Comparison of ENCODE assay signal across 8 mouse cellular contexts in genomic region chr15:84192058-84192791, GRCm38 (mm10). TPM values are rescaled to one million over a fixed set of nuclear protein-coding genes. Genes with fewer than 3 reads are reported as not detected.
DNase-seq lines count a peak whose midpoint lies in the region; ATAC-seq and TF ChIP-seq lines count a peak whose summit lies in the region.

TSS of gene Samm50 (plus strand) at chr15:84192241.

- H3K27me3 ChIP-seq in MEL (ENCODE audit: control insufficient read depth in 1 of 2, insufficient read depth in 2 of 2, low read length in 2 of 2) = no peaks in the 10 kb centered on the region
- no peaks in the 10 kb centered on the region for H3K27me3 ChIP-seq in cerebellum, adult 2 months (ENCODE audit: control insufficient read depth, insufficient read depth, low read length)
- no peaks in the 10 kb centered on the region for H3K27me3 ChIP-seq in forebrain, postnatal 0 days (ENCODE audit: insufficient read depth, low read length)
- no peaks in the 10 kb centered on the region for H3K27me3 ChIP-seq in lung, embryonic 15.5 days

- TF ChIP-seq RAD21 in MEL (IDR thresholded peaks at IDR 0.05; ENCODE audit: low read depth, low read length) = no peak

- DNase-seq in MEL (ENCODE audit: low read depth, low spot score) = peak; percentile 97
- DNase-seq in cerebellum, adult 2 months = peak; percentile 93 to 94
- peak; percentile 96 for DNase-seq in forebrain, postnatal 0 days
- DNase-seq in heart, postnatal 4 days = peak; percentile 91
- DNase-seq in layer of hippocampus, adult 8-10 months (ENCODE audit: low spot score in 2 of 2) = peak; percentile 94
- DNase-seq in ovary, adult 18-20 months (ENCODE audit: low spot score) = peak; percentile 84
- peak; percentile 95 for DNase-seq in thymus, postnatal 0 days (ENCODE audit: low spot score)

- peak within 1 kb of the TSS; percentile 95 for H3K4me3 ChIP-seq in MEL (ENCODE audit: control insufficient read depth in 1 of 2, insufficient read depth in 1 of 2, low read depth in 2 of 2, low read length in 2 of 2)
- H3K4me3 ChIP-seq in cerebellum, adult 2 months (replicated peaks; ENCODE audit: insufficient read depth, low read depth, low read length) = peak within 1 kb of the TSS; percentile 94
- peak within 1 kb of the TSS; percentile 89 for H3K4me3 ChIP-seq in forebrain, postnatal 0 days (ENCODE audit: low read depth, low read length)
- peak within 1 kb of the TSS; percentile 83 for H3K4me3 ChIP-seq in lung, embryonic 15.5 days

- peak within 1 kb of the TSS; percentile 82 for H3K4me2 ChIP-seq in forebrain, postnatal 0 days (ENCODE audit: low read depth)
- peak within 1 kb of the TSS; percentile 68 for H3K4me2 ChIP-seq in lung, embryonic 15.5 days

- no peaks in the 10 kb centered on the region for H3K9me3 ChIP-seq in MEL (replicated peaks; ENCODE audit: insufficient read depth, low read length)
- H3K9me3 ChIP-seq in forebrain, postnatal 0 days (ENCODE audit: low read length) = no peaks in the 10 kb centered on the region
- H3K9me3 ChIP-seq in lung, embryonic 15.5 days = no peaks in the 10 kb centered on the region

- 6% methylated on average over 48 of the region's 48 CpGs for WGBS in cerebellum, adult 2 months
- WGBS in forebrain, postnatal 0 days = 6% methylated on average over 48 of the region's 48 CpGs
- 4% methylated on average over 48 of the region's 48 CpGs for WGBS in lung, embryonic 15.5 days

- peak within 1 kb of the TSS; percentile 96 for H3K9ac ChIP-seq in MEL (ENCODE audit: control insufficient read depth, low read depth, low read length, poor library complexity, severe bottlenecking)
- peak within 1 kb of the TSS; percentile 80 for H3K9ac ChIP-seq in forebrain, postnatal 0 days
- H3K9ac ChIP-seq in lung, embryonic 15.5 days = peak within 1 kb of the TSS; percentile 74

- no peak for TF ChIP-seq EP300 in MEL (IDR thresholded peaks at IDR 0.05; ENCODE audit: low read depth in 1 of 2, low read length in 2 of 2)

- H3K36me3 ChIP-seq in MEL (ENCODE audit: control insufficient read depth in 1 of 2, insufficient read depth in 2 of 2, low read length in 2 of 2) = peaks cover 5 to 8% of the 10 kb centered on the region in 2 experiments; a peak in 3 of 4 replicates
- peaks cover 17% of the 10 kb centered on the region for H3K36me3 ChIP-seq in forebrain, postnatal 0 days (ENCODE audit: insufficient read depth)
- peaks cover 16% of the 10 kb centered on the region for H3K36me3 ChIP-seq in lung, embryonic 15.5 days

- TF ChIP-seq POLR2A in MEL (IDR thresholded peaks at IDR 0.05; ENCODE audit: control insufficient read depth in 1 of 2, insufficient read depth in 1 of 2, low read depth in 1 of 2, low read length in 2 of 2, poor library complexity in 1 of 2) = peak; percentile 45 to 97; a peak in 3 of 4 replicates
- peak; percentile 81 for TF ChIP-seq POLR2A in cerebellum, adult 2 months (IDR thresholded peaks at IDR 0.05; ENCODE audit: borderline replicate concordance, insufficient read depth, low read length)

- peaks cover 22% of the 10 kb centered on the region for H3K79me2 ChIP-seq in MEL (ENCODE audit: control insufficient read depth, insufficient read depth, low read length, poor library complexity)

- H3K27ac ChIP-seq in MEL (ENCODE audit: control insufficient read depth, low read depth, low read length) = peak within 1 kb of the TSS; percentile 87
- H3K27ac ChIP-seq in cerebellum, adult 2 months (ENCODE audit: insufficient read depth, low read length) = peak within 1 kb of the TSS; percentile 75
- H3K27ac ChIP-seq in forebrain, postnatal 0 days (ENCODE audit: low read depth, low read length) = peak within 1 kb of the TSS; percentile 91
- peak within 1 kb of the TSS; percentile 88 for H3K27ac ChIP-seq in lung, embryonic 15.5 days

- peaks cover 0 to 11% of the 10 kb centered on the region in 2 experiments; a peak in 1 of 4 replicates for H3K4me1 ChIP-seq in MEL (ENCODE audit: control insufficient read depth in 1 of 2, insufficient read depth in 2 of 2, low read length in 2 of 2)
- no peaks in the 10 kb centered on the region for H3K4me1 ChIP-seq in cerebellum, adult 2 months (ENCODE audit: control insufficient read depth, insufficient read depth, low read length)
- H3K4me1 ChIP-seq in forebrain, postnatal 0 days (ENCODE audit: insufficient read depth) = peaks cover 9% of the 10 kb centered on the region; the same call in 1 of the 2 replicates
- peaks cover 12% of the 10 kb centered on the region; the same call in 1 of the 2 replicates for H3K4me1 ChIP-seq in lung, embryonic 15.5 days

- peak; percentile 100 for ATAC-seq in forebrain, postnatal 0 days
- peak; percentile 98 for ATAC-seq in lung, embryonic 15.5 days (ENCODE audit: borderline replicate concordance, extremely low read depth, low FRiP score, low TSS enrichment)

- peak in 2 of 3 experiments; percentile 29 to 33; a peak in 4 of 6 replicates for TF ChIP-seq CTCF in MEL (IDR thresholded peaks at IDR 0.05 in 2 of 3, conservative IDR thresholded peaks at IDR 0.05 in 1 of 3; ENCODE audit: control insufficient read depth in 1 of 3, insufficient read depth in 1 of 3, low read depth in 2 of 3, low read length in 3 of 3, poor library complexity in 1 of 3, severe bottlenecking in 1 of 3)
- TF ChIP-seq CTCF in cerebellum, adult 2 months (IDR thresholded peaks at IDR 0.05; ENCODE audit: borderline replicate concordance, insufficient read depth, low read depth, low read length) = peak; percentile 20; the same call in 1 of the 2 replicates
- peak; percentile 37 for TF ChIP-seq CTCF in forebrain, postnatal 0 days (IDR thresholded peaks at IDR 0.05; ENCODE audit: low read depth)

TF ChIP-seq in MEL, 35 proteins besides CTCF, POLR2A, EP300 and RAD21:
- TF ChIP-seq ELF1 (IDR thresholded peaks at IDR 0.05; ENCODE audit: low read depth, low read length) = peak; percentile 84
- no peak for TF ChIP-seq GABPA (IDR thresholded peaks at IDR 0.05; ENCODE audit: low read depth, low read length)
- peak; percentile 94 for TF ChIP-seq NELFE (IDR thresholded peaks at IDR 0.05; ENCODE audit: low read depth, low read length)
- peak; percentile 67 for TF ChIP-seq CHD2 (IDR thresholded peaks at IDR 0.05; ENCODE audit: low read length)
- no peak for TF ChIP-seq MEF2A (IDR thresholded peaks at IDR 0.05; ENCODE audit: extremely low read depth, insufficient replicate concordance, low read depth, low read length, poor library complexity, severe bottlenecking)
- peak; percentile 47; the same call in 1 of the 2 replicates for TF ChIP-seq USF1 (IDR thresholded peaks at IDR 0.05; ENCODE audit: low read depth, low read length)
- TF ChIP-seq HCFC1 (IDR thresholded peaks at IDR 0.05; ENCODE audit: low read depth, low read length) = peak; percentile 94
- TF ChIP-seq NRF1 (IDR thresholded peaks at IDR 0.05; ENCODE audit: insufficient read depth, low read depth, low read length, poor library complexity, severe bottlenecking) = peak; percentile 66
- peak; percentile 61; the same call in 1 of the 2 replicates for TF ChIP-seq TCF12 (IDR thresholded peaks at IDR 0.05; ENCODE audit: low read depth, low read length)
- no peak for TF ChIP-seq CHD1 (IDR thresholded peaks at IDR 0.05; ENCODE audit: low read depth, low read length)
- peak; percentile 94 for TF ChIP-seq SIN3A (IDR thresholded peaks at IDR 0.05; ENCODE audit: low read length)
- TF ChIP-seq RCOR1 (IDR thresholded peaks at IDR 0.05; ENCODE audit: low read depth, low read length) = no peak
- TF ChIP-seq POLR2AphosphoS5 (IDR thresholded peaks at IDR 0.05; ENCODE audit: borderline replicate concordance, low read depth, low read length) = no peak
- peak; percentile 84 for TF ChIP-seq KAT2A (conservative IDR thresholded peaks at IDR 0.05; ENCODE audit: low read depth, low read length)
- TF ChIP-seq MXI1 (IDR thresholded peaks at IDR 0.05; ENCODE audit: low read depth, low read length) = peak; percentile 84
- TF ChIP-seq MYC (IDR thresholded peaks at IDR 0.05; ENCODE audit: low read depth, low read length) = peak; percentile 52; the same call in 1 of the 2 replicates
- peak; percentile 89 for TF ChIP-seq TBP (IDR thresholded peaks at IDR 0.05; ENCODE audit: low read depth, low read length)
- TF ChIP-seq POLR2AphosphoS2 (IDR thresholded peaks at IDR 0.05; ENCODE audit: low read length) = peak; percentile 86
- TF ChIP-seq MAX (IDR thresholded peaks at IDR 0.05; ENCODE audit: low read length) = peak; percentile 84
- no peak for TF ChIP-seq BHLHE40 (IDR thresholded peaks at IDR 0.05; ENCODE audit: borderline replicate concordance, low read depth, low read length)
TF ChIP-seq in MEL: peak in this region for 14.

RNA-seq across cellular contexts. Expression of gene Samm50, which starts in this region (rescaled TPM):
- 62.4 and 65.7 TPM in 2 replicates for total RNA-seq in MEL (2012; rRNA removed)
- polyA plus RNA-seq in MEL (2012; ENCODE audit: insufficient read depth in 1 of 2, insufficient read length in 2 of 2, low read depth in 1 of 2, low replicate concordance in 2 of 2, missing spikeins in 1 of 2) = 100 to 1,000 TPM in 1 of 2 experiments, not detected in 1; 190 TPM
- 56.4 and 57.1 TPM in 2 replicates for polyA plus RNA-seq in cerebellum, adult 2 months (2012; rRNA removed)
- total RNA-seq in forebrain, postnatal 0 days (2014; rRNA removed) = 36.6 and 37.2 TPM in 2 replicates
- polyA plus RNA-seq in forebrain, postnatal 0 days (2015; fragmentation: Nextera tagmentation; extraction: Ambion mirVana) = 88.3 and 93.8 TPM in 2 replicates
- total RNA-seq in heart, postnatal 4 days (2021) = 100 to 1,000 TPM; 226 to 230 TPM
- 100 to 1,000 TPM; 102 to 107 (median 105) TPM for total RNA-seq in layer of hippocampus, adult 8-10 months (2022)
- polyA plus RNA-seq in lung, embryonic 15.5 days (2015; fragmentation: Nextera tagmentation; extraction: Ambion mirVana) = 108 and 111 TPM in 2 replicates
- polyA plus RNA-seq in thymus, postnatal 0 days (2015; fragmentation: Nextera tagmentation; extraction: Ambion mirVana) = 127 and 128 TPM in 2 replicates

Comparison
In these comparisons a context has a peak if more than half of its experiments do, and no peak if none do; other contexts are left out.
1. Peak in every context shown above with its lines: DNase-seq, ATAC-seq, H3K4me3 ChIP-seq and H3K27ac ChIP-seq.